Mouse (Mus musculus) lung, postnatal 4 days (tissue): ENCODE measurements around the gene Ccdc124.

ENCODE experiments used
- DNase-seq, 2 experiments: peaks; one replicate each; pipeline ENCODE4 v3.0.0; 2021

Ccdc124 gene

GRCm38 (mm10) chr8:70894771-70895545 is 21.2 kb upstream of the Ccdc124 start:
- DNase-seq: no peak

GRCm38 (mm10) chr8:70894385-70894720 is 20.6 kb upstream of the Ccdc124 start:
- no peak for DNase-seq

GRCm38 (mm10) chr8:70893656-70894384 is 20.1 kb upstream of the Ccdc124 start:
- peak; percentile 76 to 83 for DNase-seq

GRCm38 (mm10) chr8:70892896-70893655 is 19.3 kb upstream of the Ccdc124 start:
- no peak for DNase-seq

GRCm38 (mm10) chr8:70892022-70892895 is 18.5 kb upstream of the Ccdc124 start, which contains the start of gene Slc5a5:
Slc5a5 (minus strand) TSS chr8:70892757.
- peak in 1 of 2 experiments; percentile 23 for DNase-seq

GRCm38 (mm10) chr8:70891356-70891755 is 17.6 kb upstream of the Ccdc124 start:
- peak; percentile 76 to 83 for DNase-seq

- no peak for DNase-seq
Measured at GRCm38 (mm10) chr8:70890656-70891055, 16.9 kb upstream of the Ccdc124 start.

GRCm38 (mm10) chr8:70887669-70888068 is 13.9 kb upstream of the Ccdc124 start:
- peak in 1 of 2 experiments; percentile 49 for DNase-seq

GRCm38 (mm10) chr8:70885612-70886011 is 11.9 kb upstream of the Ccdc124 start:
- DNase-seq: peak in 1 of 2 experiments; percentile 53

GRCm38 (mm10) chr8:70884683-70885082 is 10.9 kb upstream of the Ccdc124 start:
- DNase-seq: no peak

- no peak for DNase-seq
Measured at GRCm38 (mm10) chr8:70884186-70884585, 10.5 kb upstream of the Ccdc124 start.

GRCm38 (mm10) chr8:70880546-70880945 is 6.8 kb upstream of the Ccdc124 start:
- DNase-seq: no peak

- DNase-seq: no peak
Measured at GRCm38 (mm10) chr8:70880126-70880525, 6.4 kb upstream of the Ccdc124 start.

GRCm38 (mm10) chr8:70879500-70879899 is 5.8 kb upstream of the Ccdc124 start:
- no peak for DNase-seq

- DNase-seq: no peak
Measured at GRCm38 (mm10) chr8:70878178-70878577, 4.4 kb upstream of the Ccdc124 start.

GRCm38 (mm10) chr8:70876382-70876781 is 2.6 kb upstream of the Ccdc124 start:
- DNase-seq: no peak

GRCm38 (mm10) chr8:70874441-70874840 is 706 bp upstream of the Ccdc124 start:
- no peak for DNase-seq

- no peak for DNase-seq
Measured at GRCm38 (mm10) chr8:70872643-70873363, 932 bp downstream of the Ccdc124 start.

- no peak for DNase-seq
Measured at GRCm38 (mm10) chr8:70871195-70871807, 2.4 kb downstream of the Ccdc124 start.

GRCm38 (mm10) chr8:70869601-70870041 is 4.1 kb downstream of the Ccdc124 start:
- peak; percentile 84 to 88 for DNase-seq

- no peak for DNase-seq
Measured at GRCm38 (mm10) chr8:70869199-70869571, 4.5 kb downstream of the Ccdc124 start.
